Mouse (Mus musculus): Measurements from ENCODE around the gene St6gal1. TPM values are rescaled to one million over a fixed set of nuclear protein-coding genes. Genes with fewer than 3 reads are reported as not detected.

St6gal1 gene
- polyA plus RNA-seq, 1 experiment from 2014 or later, result 38.9 TPM

DNA sequence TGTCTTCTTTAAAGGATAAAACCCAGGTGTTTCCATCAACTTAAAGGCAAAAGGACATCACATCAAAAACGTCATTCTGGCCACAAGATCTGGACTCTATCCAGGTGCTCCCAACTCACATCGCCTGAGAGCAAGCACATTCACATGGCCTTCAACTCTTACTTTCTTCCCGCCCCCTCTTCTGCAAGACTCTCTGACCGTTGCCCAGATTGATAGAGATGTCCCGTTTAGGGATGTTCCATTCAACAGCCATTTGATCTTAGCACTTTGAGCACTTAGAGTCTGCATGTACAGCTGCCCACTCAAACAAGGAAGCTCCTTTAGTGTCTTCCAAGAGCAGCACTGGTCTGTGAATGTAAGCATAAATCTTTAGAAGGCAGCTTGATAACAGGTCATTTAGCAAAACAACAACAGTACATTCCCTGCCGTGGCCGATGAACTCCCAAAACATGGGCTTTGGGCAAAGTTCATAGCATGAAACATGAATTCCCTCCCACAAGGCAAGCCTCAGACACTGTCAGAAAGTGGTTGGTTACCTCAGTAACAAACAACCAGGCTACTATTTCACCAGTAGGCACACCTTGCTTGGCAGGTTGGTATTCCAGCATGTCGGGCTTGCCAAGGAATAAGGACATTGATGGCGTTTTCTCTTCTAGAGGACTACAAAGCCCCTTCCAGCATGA lies 32.8 kb upstream of the St6gal1 start:
- Histone ChIP-seq H3K27me3 (no peaks in the 10 kb centered on the region), H3K27ac (no peak overlapping the region), H3K9me3 (no peaks in the 10 kb centered on the region), H3K4me1 (replicated peaks) (no peaks in the 10 kb centered on the region), H3K4me3 (no peak overlapping the region), H3K36me3 (no peaks in the 10 kb centered on the region), H3K9ac (no peak overlapping the region), H3K4me2 (no peak overlapping the region)
- 89% methylated on average over 9 of the region's 9 CpGs for WGBS
- ATAC-seq (ENCODE audit: low FRiP score), result no peak

DNA sequence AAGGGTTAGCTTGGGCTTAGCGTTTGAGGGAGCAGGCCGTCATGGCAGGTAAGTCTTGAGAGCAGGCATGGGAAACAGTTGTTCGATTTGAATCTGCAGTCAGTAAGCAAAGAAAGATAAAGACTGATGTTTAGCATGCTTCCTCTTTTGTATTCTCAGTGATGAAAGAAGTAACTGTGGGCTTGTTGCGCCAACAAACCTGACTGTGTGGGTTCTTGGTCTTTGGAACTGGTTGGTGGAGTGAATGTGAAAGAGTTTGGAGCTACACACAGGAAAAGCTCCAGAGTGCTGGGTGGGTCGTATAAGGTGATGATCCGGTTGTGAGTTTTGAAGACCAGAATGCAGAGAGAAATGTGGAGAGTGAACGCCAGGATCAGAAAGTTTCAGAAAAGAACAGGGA lies 28.9 kb upstream of the St6gal1 start:
- no peak overlapping the region for H3K27ac ChIP-seq
- no peaks in the 10 kb centered on the region for H3K4me1 ChIP-seq (replicated peaks)
- no peak for ATAC-seq (ENCODE audit: low FRiP score)
- WGBS, result 89% methylated on average over 7 of the region's 7 CpGs
- no peak overlapping the region for H3K4me2 ChIP-seq
- H3K27me3 ChIP-seq, result no peaks in the 10 kb centered on the region
- H3K9ac ChIP-seq, result no peak overlapping the region
- no peak overlapping the region for H3K4me3 ChIP-seq
- H3K36me3 ChIP-seq, result no peaks in the 10 kb centered on the region
- no peaks in the 10 kb centered on the region for H3K9me3 ChIP-seq

DNA sequence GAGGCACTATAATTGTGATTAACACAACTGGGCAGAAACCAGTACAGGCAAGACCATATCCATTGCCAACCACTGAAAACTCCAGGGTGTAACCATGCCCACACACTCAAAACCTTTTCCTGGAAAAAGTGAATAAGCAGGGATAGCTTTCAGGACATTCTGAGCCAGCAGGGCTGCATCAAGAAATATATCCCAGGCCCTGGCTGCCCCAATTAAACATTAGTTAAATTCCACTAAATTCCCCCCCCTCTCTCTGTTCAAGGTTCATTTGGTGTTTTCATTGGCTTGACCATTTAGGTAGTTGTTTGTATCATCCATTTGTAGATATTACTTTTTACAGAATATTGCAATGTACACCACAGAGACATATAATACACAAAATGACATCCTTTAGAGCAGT lies 28.2 kb upstream of the St6gal1 start:
- Histone ChIP-seq H3K36me3 (no peaks in the 10 kb centered on the region), H3K4me3 (no peak overlapping the region), H3K4me2 (no peak overlapping the region), H3K27me3 (no peaks in the 10 kb centered on the region), H3K9ac (no peak overlapping the region), H3K4me1 (replicated peaks) (no peaks in the 10 kb centered on the region), H3K9me3 (no peaks in the 10 kb centered on the region), H3K27ac (no peak overlapping the region)
- ATAC-seq (ENCODE audit: low FRiP score), result no peak

DNA sequence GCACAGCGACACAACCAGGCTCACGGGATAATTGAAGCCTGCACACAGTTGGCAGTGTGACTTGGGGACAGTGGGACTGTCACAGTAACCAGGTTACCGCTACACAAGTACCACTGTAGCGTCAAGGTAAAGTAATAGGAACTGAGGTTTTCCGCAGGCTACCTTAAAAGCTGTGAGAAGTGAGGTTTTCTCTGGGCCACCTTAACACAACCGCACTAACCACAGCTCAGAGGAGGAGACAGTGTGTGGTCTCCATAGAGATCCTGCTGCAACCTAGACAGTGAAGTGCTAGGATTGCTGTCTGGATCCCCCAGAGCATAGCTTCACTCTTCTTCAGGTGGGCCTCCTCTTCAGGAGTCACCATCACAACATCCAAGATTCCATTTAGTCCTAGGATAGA lies 27.7 kb upstream of the St6gal1 start:
- Histone ChIP-seq H3K9ac (no peak overlapping the region), H3K27ac (no peak overlapping the region), H3K27me3 (no peaks in the 10 kb centered on the region), H3K9me3 (no peaks in the 10 kb centered on the region), H3K36me3 (no peaks in the 10 kb centered on the region), H3K4me3 (no peak overlapping the region), H3K4me1 (replicated peaks) (no peaks in the 10 kb centered on the region), H3K4me2 (no peak overlapping the region)
- ATAC-seq (ENCODE audit: low FRiP score), result no peak
- WGBS, result 93% methylated on average over 6 of the region's 6 CpGs

DNA sequence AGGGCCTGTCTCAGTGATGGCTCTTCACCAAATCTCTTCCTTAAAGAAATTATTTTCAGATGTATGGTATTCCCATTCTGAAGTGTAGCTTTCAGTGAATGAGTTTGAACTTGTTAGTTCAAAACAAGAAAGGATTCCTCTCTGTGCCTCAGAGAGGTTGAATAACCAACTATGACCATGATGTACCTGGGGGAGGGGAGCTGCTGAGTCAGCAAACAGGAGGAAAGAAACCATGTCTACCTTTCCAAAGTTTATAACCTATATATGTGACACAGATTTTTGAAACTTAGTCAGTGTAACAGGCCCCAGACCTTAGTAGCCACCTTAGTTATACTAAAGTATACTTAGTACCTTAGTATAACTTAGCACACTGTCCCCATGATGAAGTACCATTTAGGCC lies 23.0 kb upstream of the St6gal1 start:
- no peak overlapping the region for H3K4me3 ChIP-seq
- no peak overlapping the region for H3K4me2 ChIP-seq
- no peak overlapping the region for H3K27ac ChIP-seq
- H3K9me3 ChIP-seq, result no peaks in the 10 kb centered on the region
- no peak overlapping the region for H3K9ac ChIP-seq
- H3K36me3 ChIP-seq, result no peaks in the 10 kb centered on the region
- H3K4me1 ChIP-seq (replicated peaks), result no peaks in the 10 kb centered on the region
- ATAC-seq (ENCODE audit: low FRiP score), result no peak
- H3K27me3 ChIP-seq, result no peaks in the 10 kb centered on the region

DNA sequence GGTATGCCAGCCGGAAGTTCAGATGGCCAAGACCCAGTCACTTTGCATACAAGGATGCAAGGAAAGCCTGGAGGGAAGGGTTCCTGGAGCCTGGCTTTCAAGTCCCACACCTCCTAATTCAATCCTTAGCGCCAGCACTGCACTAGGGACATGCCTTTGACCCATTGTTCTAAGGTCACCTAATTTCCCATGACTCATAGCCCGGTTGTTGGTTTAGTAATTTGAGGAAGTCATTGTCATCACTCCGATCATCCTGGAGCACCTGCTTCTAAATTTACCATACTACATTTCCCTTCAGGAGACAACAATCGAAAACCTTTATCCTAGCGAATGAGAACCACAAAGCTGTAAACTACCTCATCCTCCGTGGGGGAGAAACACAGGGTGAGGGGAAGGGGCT lies 10.2 kb upstream of the St6gal1 start:
- Histone ChIP-seq H3K9ac (no peak overlapping the region), H3K27me3 (no peaks in the 10 kb centered on the region), H3K4me3 (no peak overlapping the region), H3K9me3 (no peaks in the 10 kb centered on the region), H3K4me2 (no peak overlapping the region), H3K27ac (no peak overlapping the region), H3K36me3 (no peaks in the 10 kb centered on the region), H3K4me1 (replicated peaks) (no peaks in the 10 kb centered on the region)
- ATAC-seq (ENCODE audit: low FRiP score), result no peak
- 84% methylated on average over 7 of the region's 7 CpGs for WGBS

DNA sequence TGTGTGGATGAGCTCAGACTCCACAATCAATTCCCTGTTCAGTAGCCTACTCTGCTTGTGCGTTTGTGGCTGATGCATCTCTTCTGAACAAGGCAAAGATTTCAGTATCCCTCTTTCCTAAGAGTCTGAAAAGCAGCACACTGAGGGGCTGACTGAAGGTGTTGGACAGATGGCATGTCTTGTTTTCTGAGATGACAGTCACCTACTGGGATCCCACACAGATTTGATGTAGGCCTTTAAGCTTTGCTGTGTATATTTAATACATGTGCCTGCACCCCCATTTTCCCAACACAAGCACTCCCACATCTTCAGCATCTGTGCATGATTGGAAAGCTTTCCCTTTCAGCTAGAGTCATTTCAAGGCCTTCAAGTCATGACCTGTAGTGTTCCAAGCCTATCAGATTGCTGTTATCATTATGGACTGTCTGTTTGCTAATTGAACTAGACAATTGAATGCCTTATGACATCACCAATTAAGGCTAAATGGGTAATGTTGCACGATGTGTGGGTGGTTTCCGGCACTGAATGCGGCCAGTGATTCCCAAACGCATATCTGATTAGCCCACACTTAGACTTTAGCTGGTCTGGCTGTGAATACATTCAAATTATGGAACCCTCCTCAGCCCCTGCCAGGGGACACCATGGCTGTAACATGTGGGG lies 9.2 kb upstream of the St6gal1 start:
- Histone ChIP-seq H3K4me1 (replicated peaks) (no peaks in the 10 kb centered on the region), H3K36me3 (no peaks in the 10 kb centered on the region), H3K27me3 (no peaks in the 10 kb centered on the region), H3K4me2 (no peak overlapping the region), H3K9me3 (no peaks in the 10 kb centered on the region), H3K9ac (no peak overlapping the region), H3K4me3 (no peak overlapping the region), H3K27ac (no peak overlapping the region)
- ATAC-seq (ENCODE audit: low FRiP score), result no peak
- WGBS, result 79% methylated on average over 5 of the region's 5 CpGs

DNA sequence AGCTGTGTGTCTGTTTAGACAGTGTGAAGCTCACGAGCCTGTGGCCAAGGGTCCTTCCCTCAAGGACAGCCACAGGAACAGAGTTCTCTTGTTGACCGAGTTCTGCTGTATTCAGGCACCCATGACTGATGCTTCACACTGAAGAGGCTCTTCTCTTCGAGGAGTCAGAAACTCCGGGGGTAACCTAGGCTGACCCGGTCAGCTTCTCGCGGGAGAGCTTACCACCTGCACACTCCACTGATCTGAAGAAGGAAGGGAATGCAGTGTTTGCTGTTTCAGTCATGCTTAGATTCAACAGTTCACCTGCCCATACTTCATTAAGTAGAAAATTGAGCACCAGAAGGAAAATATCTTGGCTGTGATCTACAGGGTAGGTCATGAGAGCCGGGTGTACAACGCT lies 8.2 kb upstream of the St6gal1 start:
- Histone ChIP-seq H3K9me3 (no peaks in the 10 kb centered on the region), H3K4me3 (no peak overlapping the region), H3K36me3 (no peaks in the 10 kb centered on the region), H3K9ac (no peak overlapping the region), H3K27ac (no peak overlapping the region), H3K4me2 (no peak overlapping the region), H3K27me3 (no peaks in the 10 kb centered on the region), H3K4me1 (replicated peaks) (no peaks in the 10 kb centered on the region)
- no peak for ATAC-seq (ENCODE audit: low FRiP score)
- 84% methylated on average over 9 of the region's 9 CpGs for WGBS

DNA sequence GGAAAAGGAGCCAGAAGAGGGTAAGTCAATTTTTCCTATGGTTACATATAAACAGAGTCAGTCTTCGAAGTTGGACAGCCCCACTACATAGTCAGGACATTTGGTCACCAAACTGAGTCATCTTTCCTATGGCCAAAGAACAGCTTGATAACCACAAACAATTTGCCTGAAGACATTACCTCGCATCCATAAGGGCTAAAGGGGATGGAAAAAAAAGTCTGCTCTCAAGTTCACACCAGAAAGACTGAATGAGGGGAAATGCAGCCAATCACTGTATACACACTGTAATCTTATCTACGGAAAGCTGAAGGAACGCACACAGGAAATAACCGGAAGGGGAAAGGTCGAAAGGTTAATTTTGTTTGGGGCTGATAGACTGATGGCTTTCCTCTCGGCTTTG lies 6.2 kb upstream of the St6gal1 start:
- Histone ChIP-seq H3K27me3 (no peaks in the 10 kb centered on the region), H3K36me3 (no peaks in the 10 kb centered on the region), H3K27ac (no peak overlapping the region), H3K4me2 (no peak overlapping the region), H3K9ac (no peak overlapping the region), H3K4me1 (replicated peaks) (peaks cover 2% of the 10 kb centered on the region; the same call in 1 of the 2 replicates), H3K9me3 (no peaks in the 10 kb centered on the region), H3K4me3 (no peak overlapping the region)
- ATAC-seq (ENCODE audit: low FRiP score), result no peak
- WGBS, result 76% methylated on average over 7 of the region's 7 CpGs

DNA sequence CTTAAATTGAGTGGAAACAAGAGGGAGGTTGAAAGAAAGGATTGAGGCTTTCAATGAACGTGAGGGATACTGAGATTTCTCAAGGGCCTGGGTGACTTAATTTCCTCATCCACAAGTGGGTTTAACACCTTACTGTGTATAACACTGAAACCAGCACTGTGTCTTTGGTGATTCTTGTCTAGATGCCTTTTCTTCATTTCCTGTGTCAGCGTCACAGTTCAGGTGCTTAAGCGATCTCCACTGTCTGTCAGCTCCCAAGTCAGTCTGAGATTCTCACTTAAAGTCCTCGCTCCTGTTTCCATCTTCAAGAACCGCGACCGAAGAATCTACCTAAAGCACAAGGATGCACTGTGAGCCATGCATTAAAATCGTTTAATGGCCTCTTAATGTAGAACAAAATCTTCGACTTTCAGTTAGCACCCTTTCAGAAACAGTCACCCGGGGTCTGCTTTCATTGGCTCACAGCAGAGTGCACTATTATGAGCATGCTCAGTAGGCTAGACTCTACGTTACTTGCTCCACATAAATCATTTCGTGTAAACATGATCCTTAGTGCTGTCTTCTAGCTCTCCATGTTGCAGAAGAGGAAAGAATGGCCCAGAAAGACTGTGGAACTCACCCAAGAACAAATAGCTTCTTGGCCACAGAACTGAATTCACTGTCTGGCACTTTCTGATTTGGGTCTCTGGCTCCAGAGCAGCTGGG lies 1.2 kb upstream of the St6gal1 start:
- WGBS, result 75% methylated on average over 12 of the region's 12 CpGs
- Histone ChIP-seq H3K36me3 (no peaks in the 10 kb centered on the region), H3K4me1 (replicated peaks) (peaks cover 39% of the 10 kb centered on the region), H3K4me3 (peak overlapping the region; percentile 76; the same call in 1 of the 2 replicates), H3K9ac (0 out of 2 replicates have a peak overlapping the region, but pooled peaks have one; percentile 95), H3K9me3 (no peaks in the 10 kb centered on the region), H3K4me2 (peak overlapping the region; percentile 90), H3K27me3 (no peaks in the 10 kb centered on the region), H3K27ac (0 out of 2 replicates have a peak overlapping the region, but pooled peaks have one; percentile 44)
- no peak for ATAC-seq (ENCODE audit: low FRiP score)

DNA sequence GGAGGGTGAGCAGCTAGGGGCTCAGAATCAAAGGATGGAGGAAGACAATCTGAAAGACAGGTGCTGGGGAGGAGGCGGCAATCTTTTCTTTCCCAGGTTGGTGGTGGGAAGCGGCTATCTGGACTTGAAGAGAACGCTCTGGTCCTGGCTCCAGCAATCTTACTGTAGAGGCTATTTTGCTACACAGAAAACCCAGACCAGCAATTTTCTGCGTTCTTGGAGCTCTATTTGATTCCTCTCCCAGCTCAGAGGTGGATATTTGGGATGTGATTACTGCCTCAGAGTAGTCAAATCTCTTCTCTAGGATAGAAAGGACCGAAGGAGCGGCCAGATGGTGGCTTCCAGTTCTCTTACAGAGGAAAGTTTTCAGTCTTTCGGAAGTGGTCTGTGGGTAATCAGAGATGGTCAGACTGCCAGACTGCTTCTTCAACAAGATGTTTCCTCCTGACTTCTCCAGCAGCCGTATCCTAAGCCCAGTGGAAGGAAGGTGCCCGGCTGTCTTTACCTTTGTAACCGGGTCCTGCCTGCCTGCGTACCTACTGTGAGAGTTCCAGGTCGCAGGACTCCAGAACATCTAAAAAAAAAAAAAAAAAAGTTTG lies 570 bp upstream of the St6gal1 start:
- Histone ChIP-seq H3K27ac (peak overlapping the region; percentile 44; the same call in 1 of the 2 replicates), H3K36me3 (no peaks in the 10 kb centered on the region), H3K9me3 (no peaks in the 10 kb centered on the region), H3K9ac (peak overlapping the region; percentile 95), H3K27me3 (no peaks in the 10 kb centered on the region), H3K4me2 (peak overlapping the region; percentile 90), H3K4me1 (replicated peaks) (peaks cover 45% of the 10 kb centered on the region), H3K4me3 (peak overlapping the region; percentile 76)
- 46% methylated on average over 12 of the region's 12 CpGs for WGBS
- ATAC-seq (ENCODE audit: low FRiP score), result no peak

DNA sequence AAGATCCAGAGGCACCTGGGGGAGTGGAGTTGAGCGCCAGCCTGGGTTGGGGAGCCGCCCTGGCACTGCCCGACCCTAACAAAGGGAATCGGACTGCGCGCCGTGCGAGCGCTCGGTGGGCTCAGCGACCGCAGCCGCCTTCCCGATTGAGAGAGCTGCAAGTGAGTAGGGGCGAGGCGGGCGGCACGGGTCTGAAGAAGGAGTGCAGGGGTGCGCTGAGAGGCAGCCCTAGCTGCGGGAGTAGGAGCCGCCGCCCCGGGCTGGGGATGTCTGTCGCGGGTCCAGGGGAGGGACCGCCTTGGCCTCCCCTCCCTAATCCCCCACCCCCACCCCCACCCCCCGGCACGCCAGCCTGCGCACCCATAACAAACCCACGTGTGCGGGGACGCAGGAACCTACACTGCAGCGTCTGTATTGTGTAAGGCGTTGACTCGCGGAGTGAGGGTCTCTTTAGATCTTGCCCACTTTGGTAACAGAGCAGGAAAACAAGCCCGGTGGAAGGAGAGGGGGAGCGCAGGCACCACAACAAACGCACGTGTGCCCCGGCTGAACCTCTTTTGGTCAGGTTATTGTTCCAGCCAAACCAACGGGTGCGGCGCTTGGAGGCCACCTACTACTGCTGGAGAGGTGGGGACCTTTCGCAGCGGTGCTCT lies 655 bp downstream of the St6gal1 start:
- H3K36me3 ChIP-seq, result no peaks in the 10 kb centered on the region
- H3K9ac ChIP-seq, result peak overlapping the region; percentile 95
- H3K4me1 ChIP-seq (replicated peaks), result peaks cover 53% of the 10 kb centered on the region
- peak; percentile 83 for ATAC-seq (ENCODE audit: low FRiP score)
- peak overlapping the region; percentile 94 for H3K27ac ChIP-seq
- H3K4me2 ChIP-seq, result peak overlapping the region; percentile 90
- no peaks in the 10 kb centered on the region for H3K27me3 ChIP-seq
- peak overlapping the region; percentile 76 for H3K4me3 ChIP-seq
- WGBS, result 0% methylated on average over 45 of the region's 46 CpGs
- no peaks in the 10 kb centered on the region for H3K9me3 ChIP-seq
